Mouse (Mus musculus) hindbrain, embryonic 16.5 days (tissue): ENCODE data around the gene Slc29a1. TPM values are rescaled to one million over a fixed set of nuclear protein-coding genes. Genes with fewer than 3 reads are reported as not detected.

Experiments
- ATAC-seq: fragments of 200-750 bp; cut with Nextera tagmentation; 2 replicates; pipeline ENCODE4 v1.8.0; 2017; ENCODE audit warnings: moderate TSS enrichment, moderate library complexity
- H3K27ac ChIP-seq: fragments of 300-500 bp; sonication (generic); 2 replicates; pipeline ENCODE4 v1.5.1; 2014; ENCODE audit warnings: low read depth, mild to moderate bottlenecking, control low read depth, low read length, moderate library complexity
- H3K27me3 ChIP-seq: fragments of 300-500 bp; sonication (generic); replicated peaks from 2 replicates; pipeline ENCODE4 v1.6.1; 2014; ENCODE audit warnings: low read length; ENCODE audit not compliant: control insufficient read depth, insufficient read depth
- H3K36me3 ChIP-seq: fragments of 300-500 bp; sonication (generic); 2 replicates; pipeline ENCODE4 v1.6.1; 2014; ENCODE audit warnings: mild to moderate bottlenecking, low read length, moderate library complexity, mixed read lengths; ENCODE audit not compliant: control insufficient read depth, insufficient read depth
- H3K4me1 ChIP-seq: fragments of 300-500 bp; sonication (generic); 2 replicates; pipeline ENCODE4 v1.6.1; 2014; ENCODE audit warnings: low read depth, low read length; ENCODE audit not compliant: control insufficient read depth, insufficient read depth
- H3K4me2 ChIP-seq: fragments of 300-500 bp; sonication (generic); 2 replicates; pipeline ENCODE4 v1.6.1; 2014; ENCODE audit warnings: mild to moderate bottlenecking, low read length, control low read depth, moderate library complexity
- H3K4me3 ChIP-seq: fragments of 300-500 bp; sonication (generic); 2 replicates; pipeline ENCODE4 v1.5.1; 2014; ENCODE audit warnings: mild to moderate bottlenecking, low read length, control low read depth, moderate library complexity
- H3K9ac ChIP-seq: fragments of 300-500 bp; sonication (generic); 2 replicates; pipeline ENCODE4 v1.6.1; 2014; ENCODE audit warnings: low read depth, mild to moderate bottlenecking, control low read depth, low read length, moderate library complexity
- H3K9me3 ChIP-seq: fragments of 300-500 bp; sonication (generic); 2 replicates; pipeline ENCODE4 v1.6.1; 2014; ENCODE audit warnings: mild to moderate bottlenecking, low read length, moderate library complexity; ENCODE audit not compliant: control insufficient read depth
- WGBS: fragments of 180-500 bp; shearing (Covaris S2); extraction: QIAGEN DNeasy Blood & Tissue Kit; methylation state at CpG from one replicate; pipeline ENCODE4 v1.1.7; 2014; 5-methylcytosine and 5-hydroxymethylcytosine counted together
- polyA plus RNA-seq: library from polyadenylated mRNA; unstranded; fragments of >200 nt; fragmentation: Nextera tagmentation; extraction: Ambion mirVana; gene quantifications from 2 replicates; pipeline ENCODE4 v1.2.1, GENCODE M21; 2015

Slc29a1 gene
- polyA plus RNA-seq, 1 experiment from 2014 or later: 56.5 TPM

- no peak for ATAC-seq
- Histone ChIP-seq H3K27ac (no peak overlapping the region), H3K9me3 (no peaks in the 10 kb centered on the region), H3K4me1 (peaks cover 21% of the 10 kb centered on the region), H3K27me3 (no peaks in the 10 kb centered on the region), H3K4me3 (no peak overlapping the region), H3K4me2 (no peak overlapping the region), H3K36me3 (peaks cover 43% of the 10 kb centered on the region), H3K9ac (no peak overlapping the region)
- WGBS: 89% methylated on average over 12 of the region's 12 CpGs
Measured at GRCm38 (mm10) chr17:45568990-45569389, 30.4 kb downstream of the Slc29a1 start.

- no peak overlapping the region for H3K4me3 ChIP-seq
- peaks cover 43% of the 10 kb centered on the region for H3K36me3 ChIP-seq
- H3K4me2 ChIP-seq: no peak overlapping the region
- WGBS: 30% methylated on average over 4 of the region's 4 CpGs
- no peaks in the 10 kb centered on the region for H3K27me3 ChIP-seq
- H3K27ac ChIP-seq: 0 out of 2 replicates have a peak overlapping the region, but pooled peaks have one; percentile 16
- H3K4me1 ChIP-seq: peaks cover 21% of the 10 kb centered on the region
- H3K9me3 ChIP-seq: no peaks in the 10 kb centered on the region
- H3K9ac ChIP-seq: no peak overlapping the region
- 0 out of 2 replicates have a peak, but pooled peaks have one; percentile 0 for ATAC-seq
Measured at GRCm38 (mm10) chr17:45567162-45567601, 32.2 kb downstream of the Slc29a1 start.

GRCm38 (mm10) chr17:45566360-45567161 lies 32.8 kb downstream of the Slc29a1 start:
- 59% methylated on average over 18 of the region's 18 CpGs for WGBS
- no peak overlapping the region for H3K4me3 ChIP-seq
- H3K4me2 ChIP-seq: no peak overlapping the region
- no peak overlapping the region for H3K9ac ChIP-seq
- H3K27ac ChIP-seq: peak overlapping the region; percentile 16; the same call in 1 of the 2 replicates
- H3K27me3 ChIP-seq: no peaks in the 10 kb centered on the region
- 0 out of 2 replicates have a peak, but pooled peaks have one; percentile 1 for ATAC-seq
- peaks cover 17% of the 10 kb centered on the region for H3K4me1 ChIP-seq
- H3K9me3 ChIP-seq: no peaks in the 10 kb centered on the region
- H3K36me3 ChIP-seq: peaks cover 43% of the 10 kb centered on the region

- 88% methylated on average over 1 of the region's 1 CpGs for WGBS
- no peak overlapping the region for H3K4me2 ChIP-seq
- no peak for ATAC-seq
- H3K9ac ChIP-seq: no peak overlapping the region
- H3K36me3 ChIP-seq: peaks cover 40% of the 10 kb centered on the region
- H3K27ac ChIP-seq: no peak overlapping the region
- H3K9me3 ChIP-seq: no peaks in the 10 kb centered on the region
- H3K27me3 ChIP-seq: no peaks in the 10 kb centered on the region
- H3K4me3 ChIP-seq: no peak overlapping the region
- H3K4me1 ChIP-seq: peaks cover 11% of the 10 kb centered on the region
Measured at GRCm38 (mm10) chr17:45566031-45566359, 33.4 kb downstream of the Slc29a1 start.

- H3K9me3 ChIP-seq: no peaks in the 10 kb centered on the region
- H3K9ac ChIP-seq: peak overlapping the region; percentile 75
- 93% methylated on average over 11 of the region's 11 CpGs for WGBS
- H3K36me3 ChIP-seq: peaks cover 34% of the 10 kb centered on the region
- peak overlapping the region; percentile 84 for H3K4me2 ChIP-seq
- H3K27me3 ChIP-seq: no peaks in the 10 kb centered on the region
- no peak overlapping the region for H3K27ac ChIP-seq
- peak overlapping the region; percentile 66 for H3K4me3 ChIP-seq
- H3K4me1 ChIP-seq: peaks cover 10% of the 10 kb centered on the region
- ATAC-seq: no peak
Measured at GRCm38 (mm10) chr17:45565103-45565502, 34.3 kb downstream of the Slc29a1 start.

GRCm38 (mm10) chr17:45564531-45565084 lies 34.8 kb downstream of the Slc29a1 start:
- peaks cover 10% of the 10 kb centered on the region for H3K4me1 ChIP-seq
- peak; percentile 0; the same call in 1 of the 2 replicates for ATAC-seq
- WGBS: 7% methylated on average over 18 of the region's 18 CpGs
- peaks cover 29% of the 10 kb centered on the region for H3K36me3 ChIP-seq
- H3K9ac ChIP-seq: peak overlapping the region; percentile 75
- peak overlapping the region; percentile 84 for H3K4me2 ChIP-seq
- peak overlapping the region; percentile 66 for H3K4me3 ChIP-seq
- H3K27me3 ChIP-seq: no peaks in the 10 kb centered on the region
- peak overlapping the region; percentile 85 for H3K27ac ChIP-seq
- no peaks in the 10 kb centered on the region for H3K9me3 ChIP-seq

GRCm38 (mm10) chr17:45563655-45564530 lies 35.5 kb downstream of the Slc29a1 start, which contains the start of gene Slc35b2:
Slc35b2 (plus strand) TSS chr17:45563874.
- peak within 1 kb of the TSS; percentile 66 for H3K4me3 ChIP-seq
- peak within 1 kb of the TSS; percentile 85 for H3K27ac ChIP-seq
- H3K4me1 ChIP-seq: peaks cover 10% of the 10 kb centered on the region
- H3K36me3 ChIP-seq: peaks cover 22% of the 10 kb centered on the region
- no peaks in the 10 kb centered on the region for H3K27me3 ChIP-seq
- H3K9ac ChIP-seq: peak within 1 kb of the TSS; percentile 75
- under 1% methylated on average over 47 of the region's 61 CpGs for WGBS
- no peaks in the 10 kb centered on the region for H3K9me3 ChIP-seq
- peak within 1 kb of the TSS; percentile 84 for H3K4me2 ChIP-seq
- ATAC-seq: peak; percentile 89

GRCm38 (mm10) chr17:45563216-45563615 lies 36.2 kb downstream of the Slc29a1 start:
- no peaks in the 10 kb centered on the region for H3K9me3 ChIP-seq
- H3K4me1 ChIP-seq: peaks cover 10% of the 10 kb centered on the region
- no peak overlapping the region for H3K27ac ChIP-seq
- peaks cover 15% of the 10 kb centered on the region for H3K36me3 ChIP-seq
- H3K4me3 ChIP-seq: no peak overlapping the region
- WGBS: 80% methylated on average over 12 of the region's 12 CpGs
- no peak overlapping the region; the same call in 1 of the 2 replicates for H3K4me2 ChIP-seq
- no peaks in the 10 kb centered on the region for H3K27me3 ChIP-seq
- no peak for ATAC-seq
- H3K9ac ChIP-seq: no peak overlapping the region
